Mouse (Mus musculus): Measurements from ENCODE around the gene Neu3. TPM values are rescaled to one million over a fixed set of nuclear protein-coding genes. Genes with fewer than 3 reads are reported as not detected.

The Neu3 gene
- polyA plus RNA-seq, 1 experiment from 2014 or later = 1.5 TPM

- DNase-seq (ENCODE audit: low spot score, missing footprints) = no peak
- Histone ChIP-seq H3K9me3 (ENCODE audit: control insufficient read depth, low read length) (no peaks in the 10 kb centered on the region), H3K4me2 (no peak overlapping the region), H3K27me3 (ENCODE audit: control insufficient read depth, insufficient read depth, low read length) (no peaks in the 10 kb centered on the region), H3K27ac (ENCODE audit: low read depth, low read length) (no peak overlapping the region), H3K4me1 (ENCODE audit: control insufficient read depth, insufficient read depth, low read length) (no peaks in the 10 kb centered on the region), H3K4me3 (ENCODE audit: low read depth, low read length) (no peak overlapping the region), H3K36me3 (ENCODE audit: control insufficient read depth, insufficient read depth, low read length) (peaks cover 19% of the 10 kb centered on the region), H3K9ac (ENCODE audit: low read length) (no peak overlapping the region)
- 95% methylated on average over 8 of the region's 8 CpGs for WGBS
- no peak for ATAC-seq (ENCODE audit: low FRiP score)
Observed at GRCm38 (mm10) chr7:99845533-99846236, 17.5 kb upstream of the Neu3 start.

- Histone ChIP-seq H3K27ac (ENCODE audit: low read depth, low read length) (no peak overlapping the region), H3K27me3 (ENCODE audit: control insufficient read depth, insufficient read depth, low read length) (no peaks in the 10 kb centered on the region), H3K4me2 (no peak overlapping the region), H3K4me1 (ENCODE audit: control insufficient read depth, insufficient read depth, low read length) (no peaks in the 10 kb centered on the region), H3K36me3 (ENCODE audit: control insufficient read depth, insufficient read depth, low read length) (peaks cover 16% of the 10 kb centered on the region), H3K9me3 (ENCODE audit: control insufficient read depth, low read length) (no peaks in the 10 kb centered on the region), H3K9ac (ENCODE audit: low read length) (no peak overlapping the region), H3K4me3 (ENCODE audit: low read depth, low read length) (no peak overlapping the region)
- no peak for DNase-seq (ENCODE audit: low spot score, missing footprints)
- no peak for ATAC-seq (ENCODE audit: low FRiP score)
- WGBS = 89% methylated on average over 3 of the region's 3 CpGs
Observed at GRCm38 (mm10) chr7:99838241-99838640, 10.0 kb upstream of the Neu3 start.

GRCm38 (mm10) chr7:99837358-99838071 lies 9.3 kb upstream of the Neu3 start:
- H3K9me3 ChIP-seq (ENCODE audit: control insufficient read depth, low read length) = no peaks in the 10 kb centered on the region
- H3K4me1 ChIP-seq (ENCODE audit: control insufficient read depth, insufficient read depth, low read length) = no peaks in the 10 kb centered on the region
- H3K4me2 ChIP-seq = no peak overlapping the region
- no peak overlapping the region for H3K9ac ChIP-seq (ENCODE audit: low read length)
- 85% methylated on average over 6 of the region's 6 CpGs for WGBS
- DNase-seq (ENCODE audit: low spot score, missing footprints) (no peak), ATAC-seq (ENCODE audit: low FRiP score) (no peak)
- no peak overlapping the region for H3K27ac ChIP-seq (ENCODE audit: low read depth, low read length)
- no peaks in the 10 kb centered on the region for H3K27me3 ChIP-seq (ENCODE audit: control insufficient read depth, insufficient read depth, low read length)
- H3K4me3 ChIP-seq (ENCODE audit: low read depth, low read length) = no peak overlapping the region
- H3K36me3 ChIP-seq (ENCODE audit: control insufficient read depth, insufficient read depth, low read length) = peaks cover 16% of the 10 kb centered on the region

- peaks cover 12% of the 10 kb centered on the region for H3K36me3 ChIP-seq (ENCODE audit: control insufficient read depth, insufficient read depth, low read length)
- no peak for ATAC-seq (ENCODE audit: low FRiP score)
Observed at GRCm38 (mm10) chr7:99836781-99837180, 8.6 kb upstream of the Neu3 start.

GRCm38 (mm10) chr7:99834314-99834853 lies 6.2 kb upstream of the Neu3 start:
- DNase-seq (ENCODE audit: low spot score, missing footprints) = no peak
- no peaks in the 10 kb centered on the region for H3K4me1 ChIP-seq (ENCODE audit: control insufficient read depth, insufficient read depth, low read length)
- H3K27me3 ChIP-seq (ENCODE audit: control insufficient read depth, insufficient read depth, low read length) = no peaks in the 10 kb centered on the region
- WGBS = 89% methylated on average over 5 of the region's 5 CpGs
- no peak for ATAC-seq (ENCODE audit: low FRiP score)
- no peak overlapping the region for H3K9ac ChIP-seq (ENCODE audit: low read length)
- no peak overlapping the region for H3K4me2 ChIP-seq
- H3K27ac ChIP-seq (ENCODE audit: low read depth, low read length) = no peak overlapping the region
- peaks cover 5% of the 10 kb centered on the region for H3K36me3 ChIP-seq (ENCODE audit: control insufficient read depth, insufficient read depth, low read length)
- no peaks in the 10 kb centered on the region for H3K9me3 ChIP-seq (ENCODE audit: control insufficient read depth, low read length)
- H3K4me3 ChIP-seq (ENCODE audit: low read depth, low read length) = no peak overlapping the region

More at GRCm38 (mm10) chr7:99836781-99837180, 8.6 kb upstream of the Neu3 start:
- H3K9me3 ChIP-seq (ENCODE audit: control insufficient read depth, low read length) = no peaks in the 10 kb centered on the region
- 73% methylated on average over 4 of the region's 4 CpGs for WGBS
- no peak overlapping the region for H3K4me3 ChIP-seq (ENCODE audit: low read depth, low read length)
- H3K27me3 ChIP-seq (ENCODE audit: control insufficient read depth, insufficient read depth, low read length) = no peaks in the 10 kb centered on the region
- no peak overlapping the region for H3K27ac ChIP-seq (ENCODE audit: low read depth, low read length)
- no peak overlapping the region for H3K9ac ChIP-seq (ENCODE audit: low read length)
- H3K4me1 ChIP-seq (ENCODE audit: control insufficient read depth, insufficient read depth, low read length) = no peaks in the 10 kb centered on the region
- no peak for DNase-seq (ENCODE audit: low spot score, missing footprints)
- H3K4me2 ChIP-seq = no peak overlapping the region

- Histone ChIP-seq H3K36me3 (ENCODE audit: control insufficient read depth, insufficient read depth, low read length) (peaks cover 3% of the 10 kb centered on the region; the same call in 1 of the 2 replicates), H3K4me2 (no peak overlapping the region), H3K4me3 (ENCODE audit: low read depth, low read length) (no peak overlapping the region), H3K27ac (ENCODE audit: low read depth, low read length) (no peak overlapping the region), H3K9ac (ENCODE audit: low read length) (no peak overlapping the region), H3K27me3 (ENCODE audit: control insufficient read depth, insufficient read depth, low read length) (no peaks in the 10 kb centered on the region), H3K4me1 (ENCODE audit: control insufficient read depth, insufficient read depth, low read length) (no peaks in the 10 kb centered on the region), H3K9me3 (ENCODE audit: control insufficient read depth, low read length) (no peaks in the 10 kb centered on the region)
- WGBS = 90% methylated on average over 2 of the region's 2 CpGs
- DNase-seq (ENCODE audit: low spot score, missing footprints) (no peak), ATAC-seq (ENCODE audit: low FRiP score) (no peak)
Observed at GRCm38 (mm10) chr7:99833846-99834222, 5.6 kb upstream of the Neu3 start.

- no peak overlapping the region for H3K9ac ChIP-seq (ENCODE audit: low read length)
- no peak overlapping the region for H3K4me2 ChIP-seq
- DNase-seq (ENCODE audit: low spot score, missing footprints) (no peak), ATAC-seq (ENCODE audit: low FRiP score) (no peak)
- no peaks in the 10 kb centered on the region; the same call in 1 of the 2 replicates for H3K36me3 ChIP-seq (ENCODE audit: control insufficient read depth, insufficient read depth, low read length)
- no peak overlapping the region for H3K4me3 ChIP-seq (ENCODE audit: low read depth, low read length)
- H3K4me1 ChIP-seq (ENCODE audit: control insufficient read depth, insufficient read depth, low read length) = peaks cover 5% of the 10 kb centered on the region; the same call in 1 of the 2 replicates
- no peaks in the 10 kb centered on the region for H3K9me3 ChIP-seq (ENCODE audit: control insufficient read depth, low read length)
- H3K27me3 ChIP-seq (ENCODE audit: control insufficient read depth, insufficient read depth, low read length) = no peaks in the 10 kb centered on the region
- 87% methylated on average over 5 of the region's 5 CpGs for WGBS
- H3K27ac ChIP-seq (ENCODE audit: low read depth, low read length) = no peak overlapping the region
Observed at GRCm38 (mm10) chr7:99833115-99833845, 5.1 kb upstream of the Neu3 start.

- no peak overlapping the region for H3K27ac ChIP-seq (ENCODE audit: low read depth, low read length)
- WGBS = 69% methylated on average over 6 of the region's 6 CpGs
- no peak for ATAC-seq (ENCODE audit: low FRiP score)
- no peaks in the 10 kb centered on the region for H3K9me3 ChIP-seq (ENCODE audit: control insufficient read depth, low read length)
- H3K27me3 ChIP-seq (ENCODE audit: control insufficient read depth, insufficient read depth, low read length) = no peaks in the 10 kb centered on the region
- H3K4me3 ChIP-seq (ENCODE audit: low read depth, low read length) = no peak overlapping the region
- no peak overlapping the region for H3K9ac ChIP-seq (ENCODE audit: low read length)
- no peak for DNase-seq (ENCODE audit: low spot score, missing footprints)
- no peaks in the 10 kb centered on the region for H3K36me3 ChIP-seq (ENCODE audit: control insufficient read depth, insufficient read depth, low read length)
- no peak overlapping the region for H3K4me2 ChIP-seq
- H3K4me1 ChIP-seq (ENCODE audit: control insufficient read depth, insufficient read depth, low read length) = peaks cover 5% of the 10 kb centered on the region; the same call in 1 of the 2 replicates
Observed at GRCm38 (mm10) chr7:99826096-99826495, 2.1 kb downstream of the Neu3 start.
